Mouse (Mus musculus) ES-Bruce4 (cell line): ENCODE measurements around the gene Bhmt. TPM values are rescaled to one million over a fixed set of nuclear protein-coding genes. Genes with fewer than 3 reads are reported as not detected.

Experiments
- H3K27ac ChIP-seq: 2 replicates; pipeline ENCODE4 v1.5.1; 2012; ENCODE audit warnings: low read length, inconsistent platforms; ENCODE audit not compliant: insufficient read depth
- H3K27me3 ChIP-seq: 2 replicates; pipeline ENCODE4 v1.6.1; 2012; ENCODE audit warnings: mild to moderate bottlenecking, low read length, inconsistent platforms; ENCODE audit not compliant: control insufficient read depth, poor library complexity, insufficient read depth, severe bottlenecking
- H3K36me3 ChIP-seq: 2 replicates; pipeline ENCODE4 v1.6.1; 2012; ENCODE audit warnings: inconsistent platforms, mild to moderate bottlenecking, low read length, moderate library complexity; ENCODE audit not compliant: control insufficient read depth, poor library complexity, insufficient read depth, severe bottlenecking
- H3K4me1 ChIP-seq: one replicate; pipeline ENCODE4 v1.8.1; 2011; ENCODE audit warnings: low read length; ENCODE audit not compliant: control insufficient read depth, insufficient read depth
- H3K4me3 ChIP-seq: 2 replicates; pipeline ENCODE4 v1.5.1; 2011; ENCODE audit warnings: low read depth, mild to moderate bottlenecking, low read length
- H3K9ac ChIP-seq: 2 replicates; pipeline ENCODE4 v1.6.1; 2012; ENCODE audit warnings: low read depth, mild to moderate bottlenecking, inconsistent platforms; ENCODE audit not compliant: poor library complexity, severe bottlenecking
- H3K9me3 ChIP-seq: replicated peaks from 2 replicates; pipeline ENCODE4 v1.6.1; 2012; ENCODE audit warnings: mild to moderate bottlenecking, low read length, inconsistent platforms; ENCODE audit not compliant: control insufficient read depth, poor library complexity, insufficient read depth, severe bottlenecking
- CTCF ChIP-seq: IDR thresholded peaks from one replicate; pipeline ENCODE4 v1.8.1; 2011; ENCODE audit warnings: low read depth, low read length
- EP300 ChIP-seq: IDR thresholded peaks from 2 replicates; pipeline ENCODE4 v1.6.1; 2011; ENCODE audit warnings: low read depth, low read length; ENCODE audit not compliant: insufficient read depth
- POLR2A ChIP-seq: IDR thresholded peaks from one replicate; pipeline ENCODE4 v1.8.1; 2011; ENCODE audit warnings: low read length; ENCODE audit not compliant: insufficient read depth
- polyA plus RNA-seq: library from polyadenylated mRNA; stranded (reverse); fragments of >200 nt; gene quantifications from 2 replicates; pipeline ENCODE4 v1.2.4, GENCODE M21; 2011; ENCODE audit warnings: low read depth; ENCODE audit not compliant: missing spikeins, insufficient read depth, insufficient read length

Gene Bhmt
- not detected in 2 replicates for polyA plus RNA-seq

DNA sequence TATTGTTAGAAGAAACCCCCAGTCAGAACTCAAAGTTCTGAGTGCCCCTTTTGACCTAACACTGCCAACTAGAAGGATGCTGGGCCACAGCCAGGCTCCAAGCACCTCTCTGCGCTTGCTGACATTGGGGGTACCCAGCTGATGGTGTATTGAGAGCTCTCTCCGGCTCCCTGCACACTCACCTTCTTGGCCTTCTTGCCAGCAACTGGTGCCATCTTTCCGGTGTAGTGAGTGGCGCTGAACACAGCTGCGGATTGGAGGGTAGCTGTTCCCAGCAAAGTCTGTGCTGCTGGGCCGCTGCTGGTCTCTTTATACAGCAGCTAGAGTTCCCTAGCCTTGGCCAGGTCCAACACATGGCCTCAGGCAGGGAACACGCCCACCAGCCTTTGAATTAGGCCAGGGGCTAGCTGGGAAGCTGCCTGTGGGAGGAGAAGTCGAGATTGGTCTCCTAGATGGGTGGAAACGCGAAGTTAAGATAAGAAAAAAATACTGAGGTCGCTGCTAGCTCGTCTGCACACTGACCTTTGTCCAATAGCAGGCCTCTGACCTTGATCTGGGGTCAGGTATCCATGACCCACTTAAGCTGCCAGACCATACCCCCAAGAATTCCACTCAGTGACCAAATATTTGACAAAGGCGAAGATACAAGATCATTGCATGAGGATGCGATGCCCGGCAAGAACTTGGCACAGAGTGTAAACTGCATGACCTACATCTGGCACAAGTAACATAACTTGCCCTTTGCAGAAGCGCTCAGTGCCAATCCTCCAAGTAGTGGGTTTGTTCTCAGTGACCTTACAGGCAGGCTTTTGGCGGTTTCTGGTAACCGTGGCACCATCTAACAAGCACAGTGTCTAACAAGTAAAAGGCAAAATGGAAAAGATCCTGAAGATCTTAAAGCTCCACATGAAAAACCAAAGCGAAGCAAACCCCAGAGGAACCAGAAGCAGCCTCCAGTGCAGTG lies at the start of gene Bhmt:
TSS of gene Bhmt (minus strand) at position 680 of the 964 bp plus-strand sequence.
- H3K27ac ChIP-seq = no peak within 1 kb of the TSS
- TF ChIP-seq CTCF (no peak), EP300 (no peak), POLR2A (no peak)
- H3K9ac ChIP-seq = no peak within 1 kb of the TSS

DNA sequence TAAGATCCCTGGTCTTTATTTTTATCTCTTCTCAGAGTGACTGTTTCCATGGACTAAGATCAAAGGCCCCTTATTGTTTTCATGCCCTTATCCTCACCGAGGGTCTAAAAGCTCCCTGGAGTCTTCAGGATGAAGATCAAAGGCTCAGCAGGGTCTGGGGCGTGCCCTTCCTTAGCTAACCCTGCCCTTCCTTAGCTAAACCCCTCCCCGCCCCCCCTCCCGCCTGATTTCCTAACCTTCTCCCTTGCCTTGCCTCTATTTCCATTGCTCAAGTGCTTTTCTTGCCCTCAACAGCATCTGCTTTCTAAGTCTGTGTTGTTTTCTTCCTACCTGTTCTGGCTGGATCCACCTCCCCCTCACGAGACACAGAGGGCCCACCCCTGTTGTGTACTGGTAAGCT lies 49.6 kb upstream of the Bhmt start:
- H3K4me3 ChIP-seq = no peak overlapping the region
- TF ChIP-seq EP300 (no peak), CTCF (no peak), POLR2A (no peak)
- no peak overlapping the region for H3K9ac ChIP-seq

More for the DNA sequence above, at the start of gene Bhmt:
- H3K4me1 ChIP-seq = no peaks in the 10 kb centered on the region
- no peaks in the 10 kb centered on the region for H3K36me3 ChIP-seq
- H3K9me3 ChIP-seq = no peaks in the 10 kb centered on the region
- no peaks in the 10 kb centered on the region for H3K27me3 ChIP-seq
- no peak within 1 kb of the TSS for H3K4me3 ChIP-seq

DNA sequence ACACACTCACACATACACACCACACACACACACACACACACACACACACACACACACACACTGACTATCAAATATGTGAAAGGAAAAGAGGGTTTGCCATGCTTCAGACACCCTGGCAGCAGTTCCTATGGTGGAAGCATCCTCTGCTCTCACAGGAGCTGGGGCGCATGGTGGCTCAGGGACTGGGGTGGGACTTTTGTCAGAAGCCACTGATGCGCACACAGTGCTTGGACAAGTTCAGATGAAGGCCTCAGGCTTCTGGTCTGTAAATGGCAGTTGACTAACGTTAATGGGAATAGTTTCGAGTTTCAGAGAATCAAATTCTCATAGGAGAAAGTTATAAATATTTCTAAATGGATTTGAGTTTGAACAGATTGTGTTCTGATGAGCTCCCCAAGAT lies 47.5 kb upstream of the Bhmt start:
- Histone ChIP-seq H3K4me3 (no peak overlapping the region), H3K4me1 (no peaks in the 10 kb centered on the region), H3K36me3 (no peaks in the 10 kb centered on the region), H3K9me3 (no peaks in the 10 kb centered on the region), H3K27me3 (no peaks in the 10 kb centered on the region), H3K27ac (no peak overlapping the region), H3K9ac (no peak overlapping the region)
- TF ChIP-seq CTCF (no peak), POLR2A (no peak), EP300 (no peak)

More for the DNA sequence above, 49.6 kb upstream of the Bhmt start:
- H3K36me3 ChIP-seq = no peaks in the 10 kb centered on the region
- no peaks in the 10 kb centered on the region for H3K9me3 ChIP-seq
- no peaks in the 10 kb centered on the region for H3K4me1 ChIP-seq
- no peak overlapping the region for H3K27ac ChIP-seq
- H3K27me3 ChIP-seq = no peaks in the 10 kb centered on the region

DNA sequence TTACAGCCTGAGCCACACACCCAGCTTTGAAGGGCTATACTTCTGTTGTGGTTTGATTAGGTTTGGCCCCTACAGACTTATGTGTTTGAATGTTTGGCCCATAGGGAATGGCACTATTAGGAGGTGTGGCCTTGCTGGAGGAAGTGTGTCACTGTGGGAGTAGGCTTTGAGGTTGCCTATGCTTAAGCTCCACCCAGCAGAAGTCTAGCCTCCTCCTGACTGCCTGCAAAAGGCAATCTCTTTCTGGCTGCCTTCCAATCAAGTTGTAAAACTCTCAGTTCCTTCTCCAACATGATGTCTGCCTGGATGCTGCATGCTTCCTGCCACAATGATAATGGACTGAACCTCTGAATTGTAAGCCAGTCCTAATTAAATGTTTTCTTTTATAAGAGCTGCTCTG lies 45.6 kb upstream of the Bhmt start:
- Histone ChIP-seq H3K27ac (no peak overlapping the region), H3K9ac (no peak overlapping the region), H3K4me3 (no peak overlapping the region), H3K4me1 (no peaks in the 10 kb centered on the region), H3K9me3 (no peaks in the 10 kb centered on the region), H3K27me3 (no peaks in the 10 kb centered on the region), H3K36me3 (no peaks in the 10 kb centered on the region)
- no peak for TF ChIP-seq CTCF
- TF ChIP-seq POLR2A = no peak
- TF ChIP-seq EP300 = no peak

DNA sequence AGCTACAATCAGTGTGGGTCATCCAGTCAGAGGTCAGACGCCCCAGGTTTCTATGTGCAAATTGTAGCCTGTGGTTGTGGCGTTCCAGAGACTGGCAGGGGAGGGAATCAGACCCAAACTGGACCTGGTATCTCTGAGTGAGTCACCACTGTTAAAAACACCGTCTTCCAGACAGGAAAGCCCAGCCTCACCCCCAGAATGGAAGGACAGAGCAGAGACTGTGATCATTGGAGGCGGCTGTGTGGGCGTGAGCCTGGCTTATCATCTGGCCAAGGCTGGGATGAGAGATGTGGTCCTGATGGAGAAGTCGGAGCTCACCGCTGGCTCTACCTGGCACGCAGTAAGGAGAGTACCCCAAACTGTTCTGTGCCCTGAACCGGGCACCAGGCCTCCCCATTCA lies 39.1 kb upstream of the Bhmt start:
- no peak overlapping the region for H3K4me3 ChIP-seq
- TF ChIP-seq CTCF (no peak), EP300 (no peak), POLR2A (no peak)
- H3K4me1 ChIP-seq = no peaks in the 10 kb centered on the region
- H3K27me3 ChIP-seq = peaks cover 5% of the 10 kb centered on the region; the same call in 1 of the 2 replicates
- H3K9ac ChIP-seq = no peak overlapping the region
- H3K36me3 ChIP-seq = no peaks in the 10 kb centered on the region
- no peaks in the 10 kb centered on the region for H3K9me3 ChIP-seq
- H3K27ac ChIP-seq = no peak overlapping the region

DNA sequence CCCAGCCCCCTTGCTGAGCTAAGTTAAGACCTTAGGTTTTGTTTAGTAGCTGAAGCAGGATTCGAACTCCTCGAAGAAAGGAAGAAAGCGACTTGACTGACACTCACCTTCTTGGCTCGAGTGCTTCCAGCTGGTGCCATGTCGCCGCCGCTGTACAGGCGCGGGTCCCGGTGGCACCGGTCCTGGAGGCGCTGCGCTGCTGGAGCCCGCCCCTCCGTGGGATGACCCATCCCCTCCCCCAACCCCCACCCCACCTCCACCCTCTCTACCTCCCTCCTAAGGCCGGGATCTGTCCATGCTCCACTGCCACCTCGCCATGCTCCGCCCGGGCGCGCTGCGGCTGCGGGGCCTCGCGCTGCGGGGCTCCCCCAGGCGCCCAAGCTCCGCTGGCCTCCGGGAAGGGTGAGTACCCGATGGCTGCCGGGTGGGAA lies 36.4 kb upstream of the Bhmt start, which contains the start of the genes Bhmt2 and Dmgdh:
TSS of gene Bhmt2 (minus strand) at position 172 of the 431 bp plus-strand sequence.
TSS of gene Dmgdh (plus strand) at position 303 of the 431 bp plus-strand sequence.
- Histone ChIP-seq H3K36me3 (no peaks in the 10 kb centered on the region), H3K4me3 (peak within 1 kb of the TSS; percentile 27), H3K9me3 (no peaks in the 10 kb centered on the region), H3K4me1 (no peaks in the 10 kb centered on the region), H3K9ac (peak within 1 kb of the TSS; percentile 44; the same call in 1 of the 2 replicates), H3K27ac (no peak within 1 kb of the TSS), H3K27me3 (peaks cover 5% of the 10 kb centered on the region; the same call in 1 of the 2 replicates)
- TF ChIP-seq EP300 = no peak
- TF ChIP-seq POLR2A = no peak
- TF ChIP-seq CTCF = no peak
